Mouse (Mus musculus) kidney, postnatal 14 days (tissue): Measurements from ENCODE around the gene Mtr.
"Not testable (repeated sequence)": the region's sequence is repeated elsewhere in the genome, so short reads cannot be mapped to it uniquely, and the experiment has no call there.

Source experiments
- DNase-seq: peaks from one replicate; pipeline ENCODE4 v3.0.0; 2022; ENCODE audit warnings: mixed read lengths

The Mtr gene

DNA sequence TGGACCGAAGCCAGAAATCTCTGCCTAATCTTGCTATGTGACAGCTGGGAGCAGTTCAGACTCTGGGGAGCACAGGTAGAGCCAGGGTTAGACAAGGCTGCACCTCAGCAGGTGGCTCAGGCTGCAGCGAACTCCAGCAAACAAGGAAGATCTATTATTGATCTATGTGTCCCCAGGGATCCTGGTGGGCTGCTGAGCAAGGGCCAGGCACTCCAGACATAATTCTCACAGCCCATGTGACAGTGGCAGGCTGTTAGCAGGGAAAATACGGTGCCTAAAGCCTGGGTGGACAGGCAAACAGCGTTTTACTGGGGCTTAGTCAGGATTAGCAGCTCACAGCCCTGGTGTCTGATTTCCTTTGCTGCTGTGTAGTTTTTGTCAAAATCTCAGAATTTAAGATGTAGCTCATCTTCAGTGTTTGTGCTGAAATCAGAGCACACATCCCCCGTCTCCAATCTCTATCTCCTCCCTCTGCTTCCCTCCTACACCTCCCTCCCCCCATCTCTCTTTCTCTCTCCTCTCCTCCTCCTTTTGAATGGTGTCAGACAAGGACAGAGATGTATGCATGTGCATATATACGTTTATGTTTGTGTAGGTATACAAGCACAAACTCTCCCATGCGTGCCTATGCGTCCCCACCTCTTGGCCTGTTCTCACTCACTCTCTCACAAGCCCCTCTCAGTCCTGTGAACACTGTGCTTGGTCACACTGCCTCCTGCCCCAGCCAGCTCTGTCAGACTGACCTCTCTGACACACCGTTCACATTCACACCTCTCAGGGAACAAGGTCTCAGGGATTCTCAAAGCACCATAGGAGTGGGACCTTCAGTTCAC, 98.4 kb downstream of the Mtr start:
- no peak for DNase-seq

- DNase-seq = no peak
Measured at GRCm38 (mm10) chr13:12153922-12154321, 104.0 kb downstream of the Mtr start.

- no peak for DNase-seq
Measured at GRCm38 (mm10) chr13:12146918-12147507, 110.9 kb downstream of the Mtr start.

DNA sequence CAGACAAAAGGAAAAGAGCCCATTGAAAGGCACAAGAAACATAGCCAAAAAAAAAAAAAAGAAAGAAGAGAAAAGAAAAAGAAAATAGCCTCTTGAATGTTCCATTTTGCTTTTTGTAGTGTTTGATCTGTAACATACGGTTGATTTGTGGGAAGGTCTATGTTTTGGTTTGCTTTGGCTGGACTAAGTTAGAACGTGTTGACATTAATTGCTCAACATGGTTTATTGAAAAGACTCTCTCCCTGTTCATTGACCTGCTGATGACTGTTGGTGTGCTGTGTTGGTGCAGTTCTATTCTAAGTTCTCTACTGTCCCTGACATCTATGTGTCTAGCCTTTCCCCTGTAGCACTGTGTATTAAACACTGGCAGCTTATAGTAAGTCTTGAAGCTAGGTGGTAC, 111.5 kb downstream of the Mtr start:
- no peak for DNase-seq

- DNase-seq = no peak
Measured at GRCm38 (mm10) chr13:12143347-12143746, 114.6 kb downstream of the Mtr start.

GRCm38 (mm10) chr13:12136461-12136860, 121.5 kb downstream of the Mtr start:
- not testable (repeated sequence) for DNase-seq

DNA sequence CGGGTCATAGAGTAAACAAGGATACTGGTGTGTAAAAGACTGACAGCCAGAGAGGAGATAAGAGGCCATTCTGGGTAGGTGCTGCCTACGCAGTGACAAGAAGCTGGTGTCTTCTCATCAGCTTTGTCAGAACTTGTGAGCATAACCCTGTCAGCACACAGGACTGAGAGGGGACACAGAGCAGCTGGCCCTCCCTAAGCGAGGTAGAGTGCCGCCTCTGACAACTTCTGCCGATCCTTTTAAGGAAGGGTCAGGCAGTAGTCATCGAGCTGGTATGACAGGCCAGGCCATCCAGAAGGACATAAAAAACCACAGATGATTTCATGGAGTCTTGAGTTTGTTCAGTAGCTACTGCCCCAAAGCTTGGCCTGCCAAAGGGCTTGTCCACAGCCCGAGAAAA, 124.4 kb downstream of the Mtr start:
- DNase-seq = no peak
